21 mouse cellular contexts compared by ENCODE assay signal in the genomic region with DNA sequence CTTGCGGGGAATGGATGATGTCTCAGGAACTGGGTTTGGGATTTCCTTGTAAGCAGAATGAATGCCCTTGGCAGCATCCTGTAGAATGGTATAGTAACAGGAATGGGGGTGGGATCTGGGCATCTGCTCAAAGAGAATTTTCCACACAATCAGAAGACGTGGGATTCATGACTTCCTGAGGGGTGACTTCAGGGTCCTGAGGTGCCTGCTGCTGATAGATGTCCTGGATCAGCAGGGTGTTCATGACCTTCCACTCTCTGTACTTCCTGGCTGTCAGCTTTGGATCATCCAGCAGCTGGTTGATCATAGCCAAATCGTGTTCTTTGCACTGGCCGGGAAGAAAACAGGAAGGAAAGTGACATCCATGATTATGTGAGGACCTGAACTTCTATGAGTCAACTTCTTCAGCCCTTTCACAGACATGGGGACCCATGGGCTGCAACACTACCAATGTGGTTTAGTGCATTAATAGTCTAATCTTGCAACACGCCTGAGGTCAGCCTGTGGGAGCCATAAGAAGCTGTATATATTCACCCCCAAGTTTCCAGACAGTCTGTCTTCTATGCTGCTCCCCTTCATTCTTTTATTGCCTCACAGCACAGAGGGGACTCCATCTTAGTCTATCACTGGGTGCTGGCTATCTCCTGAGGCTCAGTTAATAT.
DNase-seq lines count a peak whose midpoint lies in the region; ATAC-seq and TF ChIP-seq lines count a peak whose summit lies in the region.
"Had no signal": no experiment of that assay in that cellular context is flagged by ENCODE, and none has a peak within 500 bp of the region (broad histone marks: within the 10 kb centered on the region; RNA-seq: fewer than 3 reads in every experiment).

No protein-coding gene starts in this region.

- no peaks in the 10 kb centered on the region for H3K9me3 ChIP-seq in intestine, embryonic 14.5 days (ENCODE audit: control insufficient read depth, low read length)
- H3K9me3 ChIP-seq in intestine, embryonic 15.5 days = no peaks in the 10 kb centered on the region
- no peaks in the 10 kb centered on the region for H3K9me3 ChIP-seq in liver, embryonic 15.5 days (replicated peaks)
- H3K9me3 ChIP-seq: embryonic facial prominence, embryonic 12.5 days; forebrain, embryonic 15.5 days; midbrain, embryonic 15.5 days had no signal

- no peaks in the 10 kb centered on the region for H3K36me3 ChIP-seq in intestine, embryonic 14.5 days (ENCODE audit: control insufficient read depth, insufficient read depth, low read length)
- H3K36me3 ChIP-seq in intestine, embryonic 15.5 days = no peaks in the 10 kb centered on the region
- no peaks in the 10 kb centered on the region for H3K36me3 ChIP-seq in liver, embryonic 15.5 days (replicated peaks)
- H3K36me3 ChIP-seq: embryonic facial prominence, embryonic 12.5 days; forebrain, embryonic 15.5 days; midbrain, embryonic 15.5 days had no signal

- no peak for TF ChIP-seq POLR2A in olfactory bulb, adult 2 months (IDR thresholded peaks at IDR 0.05; ENCODE audit: insufficient read depth, low read depth, low read length)

- H3K27me3 ChIP-seq in intestine, embryonic 14.5 days (replicated peaks; ENCODE audit: control insufficient read depth, insufficient read depth, low read length) = no peaks in the 10 kb centered on the region
- H3K27me3 ChIP-seq in intestine, embryonic 15.5 days (replicated peaks) = no peaks in the 10 kb centered on the region
- no peaks in the 10 kb centered on the region for H3K27me3 ChIP-seq in liver, embryonic 15.5 days
- H3K27me3 ChIP-seq: embryonic facial prominence, embryonic 12.5 days; forebrain, embryonic 15.5 days; megakaryocyte, embryonic 14.5 days; midbrain, embryonic 15.5 days; Patski had no signal

- no peak for ATAC-seq in intestine, embryonic 14.5 days (replicated peaks; ENCODE audit: low FRiP score, low TSS enrichment, low read depth)
- no peak for ATAC-seq in intestine, embryonic 15.5 days
- peak; percentile 40; the same call in 1 of the 2 replicates for ATAC-seq in liver, embryonic 15.5 days (ENCODE audit: insufficient read depth)
- peak; percentile 97 for ATAC-seq in granulocyte monocyte progenitor cell, adult 5-6 weeks (replicated peaks; ENCODE audit: poor library complexity, severe bottlenecking)
- ATAC-seq: activated CD4-positive, CD25-positive, alpha-beta regulatory T cell, adult 4 months; forebrain, embryonic 15.5 days; midbrain, embryonic 15.5 days; Patski had no signal

- peak; percentile 12 for DNase-seq in intestine, embryonic 14.5 days (ENCODE audit: low spot score)
- DNase-seq in liver = no peak
- no peak for DNase-seq in heart, postnatal 25 days (ENCODE audit: low spot score)
- DNase-seq: cerebellum, adult 2 months; gastrocnemius, adult 2 months; heart, adult 11 months; left cerebral cortex, postnatal 4 days; lung, adult 18-20 months; right cerebral cortex, adult 18-20 months; spleen, adult 18-20 months; thymus, adult 18-20 months had no signal

- no peaks in the 10 kb centered on the region for H3K4me1 ChIP-seq in intestine, embryonic 14.5 days (replicated peaks; ENCODE audit: control insufficient read depth, insufficient read depth, low read length)
- no peaks in the 10 kb centered on the region for H3K4me1 ChIP-seq in intestine, embryonic 15.5 days (replicated peaks)
- no peaks in the 10 kb centered on the region for H3K4me1 ChIP-seq in liver, embryonic 15.5 days (replicated peaks)
- peaks cover 7% of the 10 kb centered on the region; the same call in 1 of the 2 replicates for H3K4me1 ChIP-seq in olfactory bulb, adult 2 months (ENCODE audit: control insufficient read depth, insufficient read depth, low read length)
- H3K4me1 ChIP-seq: forebrain, embryonic 15.5 days had no signal

- H3K9ac ChIP-seq in intestine, embryonic 14.5 days (ENCODE audit: low read length) = no peak overlapping the region
- no peak overlapping the region for H3K9ac ChIP-seq in intestine, embryonic 15.5 days
- H3K9ac ChIP-seq in liver, embryonic 15.5 days = no peak overlapping the region
- H3K9ac ChIP-seq: embryonic facial prominence, embryonic 12.5 days; forebrain, embryonic 15.5 days; midbrain, embryonic 15.5 days had no signal

- intact Hi-C loops in heart, postnatal 25 days (cut with DNase I) = no loop called here

- 73% methylated on average over 5 of the region's 5 CpGs for WGBS in intestine, embryonic 14.5 days
- WGBS in intestine, embryonic 15.5 days = 72% methylated on average over 5 of the region's 5 CpGs
- 60% methylated on average over 5 of the region's 5 CpGs for WGBS in liver, embryonic 15.5 days (ENCODE audit: insufficient replicate concordance)
- WGBS in olfactory bulb, adult 2 months = 50% methylated on average over 5 of the region's 5 CpGs

- H3K4me2 ChIP-seq in intestine, embryonic 14.5 days (ENCODE audit: low read length) = no peak overlapping the region
- H3K4me2 ChIP-seq in intestine, embryonic 15.5 days (replicated peaks) = no peak overlapping the region
- no peak overlapping the region for H3K4me2 ChIP-seq in liver, embryonic 15.5 days
- H3K4me2 ChIP-seq: embryonic facial prominence, embryonic 12.5 days; forebrain, embryonic 15.5 days; midbrain, embryonic 15.5 days had no signal

- no peak overlapping the region for H3K4me3 ChIP-seq in intestine, embryonic 14.5 days (ENCODE audit: low read depth, low read length)
- no peak overlapping the region for H3K4me3 ChIP-seq in intestine, embryonic 15.5 days (replicated peaks)
- no peak overlapping the region for H3K4me3 ChIP-seq in liver, embryonic 15.5 days (replicated peaks)
- no peak overlapping the region for H3K4me3 ChIP-seq in olfactory bulb, adult 2 months (ENCODE audit: insufficient read depth, low read depth, low read length)
- H3K4me3 ChIP-seq: embryonic facial prominence, embryonic 12.5 days; forebrain, embryonic 15.5 days; gastrocnemius, adult 2 months; megakaryocyte, embryonic 14.5 days; midbrain, embryonic 15.5 days had no signal

- TF ChIP-seq CTCF in olfactory bulb, adult 2 months (IDR thresholded peaks at IDR 0.05; ENCODE audit: insufficient read depth, low read depth, low read length) = no peak

- H3K27ac ChIP-seq in intestine, embryonic 14.5 days (ENCODE audit: low read depth) = no peak overlapping the region
- no peak overlapping the region for H3K27ac ChIP-seq in intestine, embryonic 15.5 days
- H3K27ac ChIP-seq in liver, embryonic 15.5 days (replicated peaks) = no peak overlapping the region
- H3K27ac ChIP-seq in olfactory bulb, adult 2 months (ENCODE audit: insufficient read depth, low read depth, low read length) = peak overlapping the region; percentile 18; the same call in 1 of the 2 replicates
- H3K27ac ChIP-seq: embryonic facial prominence, embryonic 12.5 days; forebrain, embryonic 15.5 days; gastrocnemius, adult 2 months; midbrain, embryonic 15.5 days had no signal

Comparison
In these comparisons a context has a peak if more than half of its experiments do, and no peak if none do; other contexts are left out.
1. ATAC-seq: peak in liver, embryonic 15.5 days (single experiment) and granulocyte monocyte progenitor cell, adult 5-6 weeks (single experiment); none in intestine, embryonic 14.5 days (single experiment) and intestine, embryonic 15.5 days (single experiment).